Mouse (Mus musculus) G1E (cell line): ENCODE data around the gene Dll1.

Experiments used
- CTCF ChIP-seq: IDR thresholded peaks from 2 replicates; pipeline ENCODE4 v1.5.1; 2012; ENCODE audit warnings: low read depth, low read length, inconsistent platforms, mixed read lengths
- GATA1 ChIP-seq: IDR thresholded peaks from 2 replicates; pipeline ENCODE4 v1.6.1; 2012; ENCODE audit warnings: borderline replicate concordance, low read length, inconsistent platforms, mixed read lengths
- POLR2AphosphoS5 ChIP-seq: IDR thresholded peaks from 2 replicates; pipeline ENCODE4 v1.6.1; 2012; ENCODE audit warnings: low read depth, low read length, inconsistent platforms; ENCODE audit not compliant: insufficient replicate concordance

DNA sequence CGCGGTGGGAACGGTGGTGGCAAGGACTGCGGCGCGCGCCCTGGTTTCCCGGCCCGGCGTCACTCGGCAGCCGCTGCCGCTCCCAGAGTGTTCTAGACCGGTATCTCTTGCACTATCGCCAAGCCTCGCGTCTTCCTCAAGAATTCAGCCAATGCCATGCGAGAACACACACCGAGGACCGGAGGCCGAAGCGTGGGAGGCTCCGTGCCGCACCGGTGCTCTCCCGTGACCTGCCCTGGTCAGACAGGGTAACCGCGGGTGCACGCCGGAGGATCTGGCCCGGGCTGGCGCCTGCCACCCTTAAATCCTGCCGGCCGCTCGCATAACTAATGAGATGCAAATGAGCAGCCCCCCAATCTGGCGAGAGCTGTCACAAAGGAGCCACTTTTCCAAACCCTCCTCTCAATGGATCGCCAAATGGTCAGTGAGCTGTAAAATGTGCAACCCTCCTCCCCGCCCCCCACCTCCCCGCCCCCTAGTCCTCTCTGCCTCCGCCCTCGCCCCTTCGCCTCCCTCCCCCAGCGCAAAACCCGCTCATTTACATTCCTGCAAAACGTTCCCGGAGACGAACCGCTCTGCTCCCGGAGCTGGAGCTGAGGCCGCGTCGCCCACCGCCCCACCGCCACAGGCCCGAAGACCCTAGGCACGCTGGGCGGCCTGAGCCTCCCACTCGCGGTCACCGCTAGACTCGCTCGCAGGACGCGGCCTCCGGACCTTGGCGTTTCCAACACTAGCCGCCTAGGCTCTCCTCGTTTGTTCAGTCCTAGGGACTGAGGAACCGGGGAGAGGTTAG, 775 bp downstream of the Dll1 start:
- no peak for TF ChIP-seq CTCF
- no peak for TF ChIP-seq GATA1
- TF ChIP-seq POLR2AphosphoS5: no peak
